Mouse (Mus musculus) C2C12 (cell line): ENCODE measurements at regions not wholly inside any gene's neighbourhood (a gene's known extent, or its start where the extent isn't known, plus 50 kb on each side); places are given as distances from the start of the nearest gene placed in this dataset.

Source experiments
- H3K27me3 ChIP-seq: one replicate; pipeline ENCODE4 v1.6.1; 2011; ENCODE audit not compliant: control insufficient read depth, insufficient read depth, insufficient read length
- H3K36me3 ChIP-seq: one replicate; pipeline ENCODE4 v1.6.1; 2011; ENCODE audit not compliant: control insufficient read depth, insufficient read depth
- H3K4me3 ChIP-seq: one replicate; pipeline ENCODE4 v1.5.1; 2011; ENCODE audit warnings: mild to moderate bottlenecking, control low read depth; ENCODE audit not compliant: poor library complexity, insufficient read depth, severe bottlenecking
- H3K79me2 ChIP-seq: one replicate; pipeline ENCODE4 v1.6.1; 2011; ENCODE audit not compliant: control insufficient read depth, insufficient read depth
- H3K79me3 ChIP-seq: one replicate; pipeline ENCODE4 v1.6.1; 2011; ENCODE audit warnings: low read depth, control low read depth
- H3ac ChIP-seq: one replicate; pipeline ENCODE3; 2011; ENCODE audit warnings: low read depth; ENCODE audit not compliant: control insufficient read depth, insufficient read length
- CEBPB ChIP-seq: IDR thresholded peaks from one replicate; pipeline ENCODE4 v1.6.1; 2011; ENCODE audit warnings: low read depth, mild to moderate bottlenecking, control low read depth, moderate library complexity
- CTCF ChIP-seq: IDR thresholded peaks from one replicate; pipeline ENCODE4 v1.5.1; 2011; ENCODE audit not compliant: control insufficient read depth, insufficient read depth, insufficient read length
- FOSL1 ChIP-seq: IDR thresholded peaks from one replicate; pipeline ENCODE4 v1.8.0; 2011; ENCODE audit warnings: mild to moderate bottlenecking, low read length; ENCODE audit not compliant: poor library complexity, insufficient read depth, severe bottlenecking
- MAX ChIP-seq: IDR thresholded peaks from one replicate; pipeline ENCODE4 v1.6.1; 2011; ENCODE audit warnings: mild to moderate bottlenecking, control low read depth
- MYOD1 ChIP-seq: IDR thresholded peaks from one replicate; pipeline ENCODE4 v1.6.1; 2011; ENCODE audit warnings: low read depth; ENCODE audit not compliant: control insufficient read depth, insufficient read length
- MYOG ChIP-seq: IDR thresholded peaks from one replicate; pipeline ENCODE4 v1.6.1; 2011; ENCODE audit not compliant: control insufficient read depth, insufficient read length; ENCODE audit errors: extremely low read depth
- USF1 ChIP-seq: IDR thresholded peaks from one replicate; pipeline ENCODE4 v1.6.1; 2011; ENCODE audit warnings: low read depth, mild to moderate bottlenecking, control low read depth, moderate library complexity

DNA sequence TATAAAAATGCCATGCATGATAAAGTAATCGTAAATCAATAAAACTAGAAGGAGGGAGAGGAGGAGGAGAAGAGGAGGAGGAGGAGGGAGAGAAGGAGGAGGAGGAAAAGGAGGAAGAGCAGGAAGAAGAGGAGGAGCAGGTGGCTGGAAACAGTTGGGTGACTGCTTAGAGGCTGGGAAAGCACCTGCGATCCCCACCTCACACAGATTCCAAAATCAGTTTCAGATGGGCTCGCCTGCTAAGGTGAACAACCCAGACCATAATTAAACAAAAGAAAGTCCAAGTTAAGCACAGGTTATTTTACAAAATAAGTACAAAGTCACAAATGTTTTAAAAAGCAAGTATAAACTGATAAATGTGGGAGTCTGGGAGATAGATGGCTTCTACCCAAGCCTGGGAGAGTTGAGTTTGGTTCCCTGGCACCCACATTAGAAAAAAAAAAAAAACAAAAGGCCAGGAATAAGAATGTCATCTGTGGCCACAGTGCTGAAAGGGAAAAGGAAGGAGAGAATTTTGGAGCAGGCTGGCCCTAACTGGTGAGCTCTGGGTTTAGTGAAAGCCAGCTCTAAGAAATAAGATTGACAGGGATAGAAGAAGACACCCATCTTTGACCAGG lies 389.0 kb upstream of the Adgrl2 start:
- Histone ChIP-seq H3K36me3 (no peaks in the 10 kb centered on the region), H3K79me2 (no peaks in the 10 kb centered on the region), H3K27me3 (no peaks in the 10 kb centered on the region), H3K79me3 (no peaks in the 10 kb centered on the region), H3ac (no peak overlapping the region), H3K4me3 (no peak overlapping the region)
- TF ChIP-seq USF1 (no peak), MYOG (no peak), MAX (no peak), FOSL1 (no peak), CEBPB (no peak), MYOD1 (no peak), CTCF (no peak)

DNA sequence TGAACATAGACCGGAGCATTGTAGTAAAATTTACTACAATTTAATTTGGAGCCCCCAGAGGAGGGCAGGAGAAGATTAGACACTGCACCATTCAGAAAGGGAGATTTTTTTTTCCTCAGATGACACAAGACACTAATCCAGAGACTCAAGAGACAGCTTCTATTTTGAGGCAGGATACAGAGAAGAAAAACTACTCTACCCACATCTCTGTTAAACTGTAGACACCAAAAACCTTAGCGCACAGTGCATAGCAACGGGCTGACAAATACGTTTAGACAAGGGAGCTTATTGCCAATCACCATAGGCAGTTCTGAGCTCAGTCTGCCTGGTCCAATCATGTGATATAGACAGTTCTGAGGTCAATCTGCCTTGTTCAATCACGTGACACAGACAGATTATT lies 381.1 kb upstream of the Adgrl2 start:
- no peak overlapping the region for H3K4me3 ChIP-seq
- no peaks in the 10 kb centered on the region for H3K79me3 ChIP-seq
- no peaks in the 10 kb centered on the region for H3K79me2 ChIP-seq
- H3ac ChIP-seq: no peak overlapping the region
- no peak for TF ChIP-seq USF1
- no peak for TF ChIP-seq FOSL1
- TF ChIP-seq MYOD1: no peak
- TF ChIP-seq MYOG: no peak
- TF ChIP-seq CTCF: no peak
- TF ChIP-seq CEBPB: no peak
- TF ChIP-seq MAX: no peak
- no peaks in the 10 kb centered on the region for H3K27me3 ChIP-seq
- no peaks in the 10 kb centered on the region for H3K36me3 ChIP-seq

DNA sequence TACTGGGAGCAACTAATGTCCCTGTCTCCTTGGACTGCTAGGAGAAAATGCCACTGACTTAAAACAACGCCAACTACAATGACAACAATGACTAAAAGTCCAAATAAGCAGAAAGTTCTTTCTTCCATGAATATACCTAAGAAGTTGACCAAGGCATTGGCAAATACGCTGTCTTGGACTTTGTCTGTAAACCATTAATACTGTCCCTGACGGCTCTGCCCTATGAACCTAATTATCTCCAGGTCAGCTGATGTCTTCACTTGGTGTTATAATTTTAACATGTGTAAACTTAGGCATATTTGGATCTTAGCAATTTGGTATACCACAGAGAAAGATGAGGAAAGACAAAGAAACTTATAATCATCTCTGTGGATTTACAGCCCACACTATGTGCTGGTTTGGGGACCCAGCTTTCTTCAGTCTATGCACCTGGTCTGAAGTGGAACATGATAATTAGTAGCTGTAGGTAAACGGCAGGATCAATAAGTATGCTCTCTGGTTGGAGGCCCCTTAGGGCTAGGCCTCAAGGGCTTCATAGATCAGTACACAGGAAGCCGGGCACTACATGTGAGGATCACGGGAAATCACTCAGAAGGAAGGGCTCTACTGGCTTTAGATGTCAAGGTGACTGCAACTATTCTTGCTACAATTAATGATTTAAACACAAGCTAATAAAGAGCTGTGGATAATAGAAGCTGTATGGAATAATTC lies 380.3 kb upstream of the Adgrl2 start:
- Histone ChIP-seq H3ac (no peak overlapping the region), H3K36me3 (no peaks in the 10 kb centered on the region), H3K79me3 (no peaks in the 10 kb centered on the region), H3K27me3 (no peaks in the 10 kb centered on the region), H3K4me3 (no peak overlapping the region), H3K79me2 (no peaks in the 10 kb centered on the region)
- no peak for TF ChIP-seq CTCF
- no peak for TF ChIP-seq MYOG
- no peak for TF ChIP-seq USF1
- TF ChIP-seq MAX: no peak
- TF ChIP-seq MYOD1: no peak
- no peak for TF ChIP-seq FOSL1
- no peak for TF ChIP-seq CEBPB

DNA sequence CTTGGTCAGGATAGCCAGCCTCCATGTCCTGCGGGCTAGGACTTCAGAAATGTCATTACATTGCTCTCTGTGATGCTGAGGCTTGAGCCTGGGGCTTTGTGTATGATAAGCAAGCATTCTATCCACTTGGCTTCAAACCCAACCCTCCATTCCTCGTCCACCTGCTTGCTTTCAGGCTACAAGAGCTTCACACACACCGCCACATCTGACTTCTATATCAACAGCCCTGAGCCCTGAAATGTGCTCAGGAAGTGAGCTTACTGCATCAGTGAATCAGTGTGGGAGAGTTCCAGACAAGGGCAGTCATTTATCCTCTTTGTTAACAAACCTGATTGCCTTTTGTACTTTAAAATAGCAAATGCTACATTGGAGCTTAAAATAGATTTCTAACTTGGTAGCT lies 377.5 kb upstream of the Adgrl2 start:
- Histone ChIP-seq H3K4me3 (no peak overlapping the region), H3ac (no peak overlapping the region), H3K36me3 (no peaks in the 10 kb centered on the region), H3K79me3 (no peaks in the 10 kb centered on the region), H3K79me2 (no peaks in the 10 kb centered on the region), H3K27me3 (no peaks in the 10 kb centered on the region)
- TF ChIP-seq MAX: no peak
- no peak for TF ChIP-seq CTCF
- no peak for TF ChIP-seq CEBPB
- no peak for TF ChIP-seq MYOG
- TF ChIP-seq USF1: no peak
- TF ChIP-seq MYOD1: no peak
- TF ChIP-seq FOSL1: no peak

GRCm38 (mm10) chr3:149360164-149360563 lies 369.8 kb upstream of the Adgrl2 start:
- Histone ChIP-seq H3K27me3 (no peaks in the 10 kb centered on the region), H3K79me3 (no peaks in the 10 kb centered on the region), H3ac (no peak overlapping the region), H3K79me2 (no peaks in the 10 kb centered on the region), H3K36me3 (no peaks in the 10 kb centered on the region), H3K4me3 (no peak overlapping the region)
- TF ChIP-seq USF1 (no peak), MYOG (no peak), CEBPB (no peak), FOSL1 (no peak), MYOD1 (no peak), MAX (no peak), CTCF (no peak)

GRCm38 (mm10) chr3:149358570-149359193 lies 368.3 kb upstream of the Adgrl2 start:
- Histone ChIP-seq H3K36me3 (no peaks in the 10 kb centered on the region), H3K4me3 (no peak overlapping the region), H3K79me2 (no peaks in the 10 kb centered on the region), H3K27me3 (no peaks in the 10 kb centered on the region), H3K79me3 (no peaks in the 10 kb centered on the region), H3ac (no peak overlapping the region)
- no peak for TF ChIP-seq CEBPB
- TF ChIP-seq USF1: no peak
- no peak for TF ChIP-seq MYOG
- no peak for TF ChIP-seq MYOD1
